Mouse (Mus musculus) hindbrain, embryonic 10.5 days (tissue): ENCODE data around the gene Kcnmb2. TPM values are rescaled to one million over a fixed set of nuclear protein-coding genes. Genes with fewer than 3 reads are reported as not detected.

Source experiments
- DNase-seq: peaks from one replicate; pipeline ENCODE4 v3.0.0-alpha.2; 2017; ENCODE audit warnings: low spot score
- H3K27ac ChIP-seq: fragments of 300-500 bp; sonication (generic); 2 replicates; pipeline ENCODE4 v1.5.1; 2016; ENCODE audit warnings: mild to moderate bottlenecking, moderate library complexity
- H3K27me3 ChIP-seq: fragments of 300-500 bp; sonication (generic); 2 replicates; pipeline ENCODE4 v1.6.1; 2016; ENCODE audit warnings: mild to moderate bottlenecking; ENCODE audit not compliant: poor library complexity, insufficient read depth, severe bottlenecking
- H3K36me3 ChIP-seq: fragments of 300-500 bp; sonication (generic); 2 replicates; pipeline ENCODE4 v1.6.1; 2016; ENCODE audit warnings: mild to moderate bottlenecking, moderate library complexity
- H3K4me1 ChIP-seq: fragments of 300-500 bp; sonication (generic); replicated peaks from 2 replicates; pipeline ENCODE4 v1.6.1; 2016; ENCODE audit warnings: mild to moderate bottlenecking
- H3K4me3 ChIP-seq: fragments of 300-500 bp; sonication (generic); 2 replicates; pipeline ENCODE4 v1.5.1; 2016; ENCODE audit warnings: mild to moderate bottlenecking, moderate library complexity
- H3K9me3 ChIP-seq: fragments of 300-500 bp; sonication (generic); 2 replicates; pipeline ENCODE4 v1.6.1; 2016; ENCODE audit warnings: mild to moderate bottlenecking, moderate library complexity
- WGBS: fragments of 180-500 bp; shearing (Covaris S2); methylation state at CpG from one replicate; pipeline ENCODE4 v1.1.7; 2016; 5-methylcytosine and 5-hydroxymethylcytosine counted together
- polyA plus RNA-seq: library from polyadenylated mRNA; unstranded; fragments of >200 nt; fragmentation: Nextera tagmentation; extraction: Ambion mirVana; gene quantifications from 2 replicates; pipeline ENCODE4 v1.2.1, GENCODE M21; 2016

Gene Kcnmb2
- polyA plus RNA-seq, 1 experiment from 2014 or later: 3.4 TPM

- Histone ChIP-seq H3K4me3 (no peak overlapping the region), H3K9me3 (no peaks in the 10 kb centered on the region), H3K4me1 (no peaks in the 10 kb centered on the region), H3K27ac (no peak overlapping the region), H3K36me3 (no peaks in the 10 kb centered on the region), H3K27me3 (no peaks in the 10 kb centered on the region)
- DNase-seq: no peak
- 94% methylated on average over 2 of the region's 2 CpGs for WGBS
Observed at GRCm38 (mm10) chr3:32188955-32189354, 286.6 kb downstream of the Kcnmb2 start.

- H3K27me3 ChIP-seq: no peaks in the 10 kb centered on the region
- no peaks in the 10 kb centered on the region for H3K36me3 ChIP-seq
- H3K4me3 ChIP-seq: no peak overlapping the region
- no peaks in the 10 kb centered on the region for H3K9me3 ChIP-seq
- H3K27ac ChIP-seq: no peak overlapping the region
- no peaks in the 10 kb centered on the region for H3K4me1 ChIP-seq
- no peak for DNase-seq
- WGBS: 69% methylated on average over 5 of the region's 5 CpGs
Observed at GRCm38 (mm10) chr3:32189956-32190355, 287.6 kb downstream of the Kcnmb2 start.

GRCm38 (mm10) chr3:32194014-32194413 lies 291.7 kb downstream of the Kcnmb2 start:
- H3K36me3 ChIP-seq: no peaks in the 10 kb centered on the region
- H3K27ac ChIP-seq: no peak overlapping the region
- 90% methylated on average over 5 of the region's 5 CpGs for WGBS
- no peak overlapping the region for H3K4me3 ChIP-seq
- H3K27me3 ChIP-seq: no peaks in the 10 kb centered on the region
- no peak for DNase-seq
- no peaks in the 10 kb centered on the region for H3K9me3 ChIP-seq
- no peaks in the 10 kb centered on the region for H3K4me1 ChIP-seq

- DNase-seq: no peak
- 0 out of 2 replicates have a peak, but pooled peaks cover 3% of the 10 kb centered on the region for H3K4me1 ChIP-seq
- no peaks in the 10 kb centered on the region for H3K9me3 ChIP-seq
- no peak overlapping the region for H3K27ac ChIP-seq
- no peak overlapping the region for H3K4me3 ChIP-seq
- H3K27me3 ChIP-seq: no peaks in the 10 kb centered on the region
- 83% methylated on average over 2 of the region's 2 CpGs for WGBS
- no peaks in the 10 kb centered on the region for H3K36me3 ChIP-seq
Observed at GRCm38 (mm10) chr3:32226755-32227154, 324.4 kb downstream of the Kcnmb2 start.

GRCm38 (mm10) chr3:32236766-32237165 lies 334.5 kb downstream of the Kcnmb2 start:
- 90% methylated on average over 5 of the region's 5 CpGs for WGBS
- Histone ChIP-seq H3K4me3 (no peak overlapping the region), H3K9me3 (no peaks in the 10 kb centered on the region), H3K36me3 (no peaks in the 10 kb centered on the region), H3K4me1 (no peaks in the 10 kb centered on the region), H3K27me3 (no peaks in the 10 kb centered on the region), H3K27ac (no peak overlapping the region)
- DNase-seq: no peak
